Mouse (Mus musculus): Measurements from ENCODE around the gene Fkbp11. TPM values are rescaled to one million over a fixed set of nuclear protein-coding genes. Genes with fewer than 3 reads are reported as not detected.

The Fkbp11 gene
- polyA plus RNA-seq, 1 experiment from 2014 or later = 29.7 TPM

- peaks cover 64% of the 10 kb centered on the region for H3K36me3 ChIP-seq (ENCODE audit: insufficient read depth)
- H3K9ac ChIP-seq = no peak overlapping the region
- WGBS = 86% methylated on average over 8 of the region's 8 CpGs
- TF ChIP-seq CTCF (IDR thresholded peaks at IDR 0.05; ENCODE audit: low read depth) = no peak
- no peak overlapping the region for H3K4me2 ChIP-seq
- H3K27ac ChIP-seq (ENCODE audit: low read depth) = no peak overlapping the region
- no peak for ATAC-seq (ENCODE audit: insufficient read depth)
- no peaks in the 10 kb centered on the region for H3K4me1 ChIP-seq (ENCODE audit: insufficient read depth)
- H3K9me3 ChIP-seq (ENCODE audit: low read depth, low read length) = no peaks in the 10 kb centered on the region
- no peak overlapping the region for H3K4me3 ChIP-seq (ENCODE audit: low read depth, low read length)
- DNase-seq = no peak
- no peaks in the 10 kb centered on the region for H3K27me3 ChIP-seq (ENCODE audit: insufficient read depth, low read length)
These were observed 12.2 kb upstream of the Fkbp11 start for GRCm38 (mm10) chr15:98740219-98740618.

- Histone ChIP-seq H3K4me1 (ENCODE audit: insufficient read depth) (no peaks in the 10 kb centered on the region), H3K4me3 (ENCODE audit: low read depth, low read length) (no peak overlapping the region), H3K27me3 (ENCODE audit: insufficient read depth, low read length) (no peaks in the 10 kb centered on the region), H3K9ac (no peak overlapping the region), H3K36me3 (ENCODE audit: insufficient read depth) (peaks cover 67% of the 10 kb centered on the region), H3K4me2 (no peak overlapping the region), H3K9me3 (ENCODE audit: low read depth, low read length) (no peaks in the 10 kb centered on the region), H3K27ac (ENCODE audit: low read depth) (peak overlapping the region; percentile 42; the same call in 1 of the 2 replicates)
- TF ChIP-seq CTCF (IDR thresholded peaks at IDR 0.05; ENCODE audit: low read depth) = no peak
- DNase-seq (peak; percentile 30), ATAC-seq (ENCODE audit: insufficient read depth) (no peak)
- 55% methylated on average over 4 of the region's 4 CpGs for WGBS
These were observed 10.8 kb upstream of the Fkbp11 start for GRCm38 (mm10) chr15:98738796-98739195.

- Histone ChIP-seq H3K27ac (ENCODE audit: low read depth) (no peak overlapping the region), H3K27me3 (ENCODE audit: insufficient read depth, low read length) (no peaks in the 10 kb centered on the region), H3K36me3 (ENCODE audit: insufficient read depth) (peaks cover 67% of the 10 kb centered on the region), H3K4me1 (ENCODE audit: insufficient read depth) (no peaks in the 10 kb centered on the region), H3K4me2 (no peak overlapping the region), H3K4me3 (ENCODE audit: low read depth, low read length) (no peak overlapping the region), H3K9ac (no peak overlapping the region), H3K9me3 (ENCODE audit: low read depth, low read length) (no peaks in the 10 kb centered on the region)
- ATAC-seq (ENCODE audit: insufficient read depth) (peak; percentile 53), DNase-seq (peak; percentile 51)
- peak; percentile 68 for TF ChIP-seq CTCF (IDR thresholded peaks at IDR 0.05; ENCODE audit: low read depth)
These were observed 9.9 kb upstream of the Fkbp11 start for GRCm38 (mm10) chr15:98737881-98738280.

- Histone ChIP-seq H3K9me3 (ENCODE audit: low read depth, low read length) (no peaks in the 10 kb centered on the region), H3K36me3 (ENCODE audit: insufficient read depth) (peaks cover 56% of the 10 kb centered on the region), H3K4me2 (no peak overlapping the region), H3K4me3 (ENCODE audit: low read depth, low read length) (no peak overlapping the region), H3K27me3 (ENCODE audit: insufficient read depth, low read length) (no peaks in the 10 kb centered on the region), H3K4me1 (ENCODE audit: insufficient read depth) (no peaks in the 10 kb centered on the region), H3K27ac (ENCODE audit: low read depth) (no peak overlapping the region), H3K9ac (no peak overlapping the region)
- no peak for ATAC-seq (ENCODE audit: insufficient read depth)
- no peak for TF ChIP-seq CTCF (IDR thresholded peaks at IDR 0.05; ENCODE audit: low read depth)
- WGBS = 72% methylated on average over 10 of the region's 10 CpGs
- no peak for DNase-seq
These were observed 8.5 kb upstream of the Fkbp11 start for GRCm38 (mm10) chr15:98736521-98736920.

GRCm38 (mm10) chr15:98733976-98734566 lies 6.1 kb upstream of the Fkbp11 start:
- WGBS = 60% methylated on average over 5 of the region's 5 CpGs
- Histone ChIP-seq H3K9me3 (ENCODE audit: low read depth, low read length) (no peaks in the 10 kb centered on the region), H3K4me3 (ENCODE audit: low read depth, low read length) (no peak overlapping the region), H3K27ac (ENCODE audit: low read depth) (no peak overlapping the region), H3K36me3 (ENCODE audit: insufficient read depth) (peaks cover 32% of the 10 kb centered on the region), H3K4me2 (no peak overlapping the region), H3K4me1 (ENCODE audit: insufficient read depth) (no peaks in the 10 kb centered on the region), H3K27me3 (ENCODE audit: insufficient read depth, low read length) (no peaks in the 10 kb centered on the region), H3K9ac (no peak overlapping the region)
- DNase-seq (no peak), ATAC-seq (ENCODE audit: insufficient read depth) (no peak)
- no peak for TF ChIP-seq CTCF (IDR thresholded peaks at IDR 0.05; ENCODE audit: low read depth)

GRCm38 (mm10) chr15:98733370-98733769 lies 5.4 kb upstream of the Fkbp11 start:
- DNase-seq (no peak), ATAC-seq (ENCODE audit: insufficient read depth) (no peak)
- peaks cover 1% of the 10 kb centered on the region; the same call in 1 of the 2 replicates for H3K4me1 ChIP-seq (ENCODE audit: insufficient read depth)
- no peaks in the 10 kb centered on the region for H3K9me3 ChIP-seq (ENCODE audit: low read depth, low read length)
- H3K36me3 ChIP-seq (ENCODE audit: insufficient read depth) = peaks cover 25% of the 10 kb centered on the region
- no peak overlapping the region for H3K9ac ChIP-seq
- no peak overlapping the region for H3K4me3 ChIP-seq (ENCODE audit: low read depth, low read length)
- no peak for TF ChIP-seq CTCF (IDR thresholded peaks at IDR 0.05; ENCODE audit: low read depth)
- H3K27me3 ChIP-seq (ENCODE audit: insufficient read depth, low read length) = no peaks in the 10 kb centered on the region
- no peak overlapping the region for H3K4me2 ChIP-seq
- no peak overlapping the region for H3K27ac ChIP-seq (ENCODE audit: low read depth)
- 47% methylated on average over 6 of the region's 6 CpGs for WGBS

GRCm38 (mm10) chr15:98732006-98732531 lies 4.1 kb upstream of the Fkbp11 start:
- Histone ChIP-seq H3K4me1 (ENCODE audit: insufficient read depth) (peaks cover 7% of the 10 kb centered on the region; the same call in 1 of the 2 replicates), H3K9ac (no peak overlapping the region), H3K4me3 (ENCODE audit: low read depth, low read length) (no peak overlapping the region), H3K36me3 (ENCODE audit: insufficient read depth) (peaks cover 20% of the 10 kb centered on the region), H3K4me2 (no peak overlapping the region), H3K9me3 (ENCODE audit: low read depth, low read length) (no peaks in the 10 kb centered on the region), H3K27me3 (ENCODE audit: insufficient read depth, low read length) (no peaks in the 10 kb centered on the region), H3K27ac (ENCODE audit: low read depth) (no peak overlapping the region)
- TF ChIP-seq CTCF (IDR thresholded peaks at IDR 0.05; ENCODE audit: low read depth) = no peak
- ATAC-seq (ENCODE audit: insufficient read depth) = no peak
- WGBS = 57% methylated on average over 8 of the region's 8 CpGs
- DNase-seq = no peak

Data from lung, embryonic 14.5 days (tissue).